Mouse (Mus musculus) embryonic fibroblast, embryonic 13.5 days (primary cell): ENCODE measurements around the gene Hba-x.

Source experiments
- CTCF ChIP-seq: IDR thresholded peaks from 2 replicates; pipeline ENCODE4 v1.5.1; 2011; ENCODE audit warnings: mild to moderate bottlenecking, control low read depth, low read length, moderate library complexity, borderline replicate concordance; ENCODE audit not compliant: insufficient read depth
- POLR2A ChIP-seq: IDR thresholded peaks from 2 replicates; pipeline ENCODE4 v1.6.1; 2011; ENCODE audit warnings: low read depth, mild to moderate bottlenecking, control low read depth, low read length, moderate library complexity

DNA sequence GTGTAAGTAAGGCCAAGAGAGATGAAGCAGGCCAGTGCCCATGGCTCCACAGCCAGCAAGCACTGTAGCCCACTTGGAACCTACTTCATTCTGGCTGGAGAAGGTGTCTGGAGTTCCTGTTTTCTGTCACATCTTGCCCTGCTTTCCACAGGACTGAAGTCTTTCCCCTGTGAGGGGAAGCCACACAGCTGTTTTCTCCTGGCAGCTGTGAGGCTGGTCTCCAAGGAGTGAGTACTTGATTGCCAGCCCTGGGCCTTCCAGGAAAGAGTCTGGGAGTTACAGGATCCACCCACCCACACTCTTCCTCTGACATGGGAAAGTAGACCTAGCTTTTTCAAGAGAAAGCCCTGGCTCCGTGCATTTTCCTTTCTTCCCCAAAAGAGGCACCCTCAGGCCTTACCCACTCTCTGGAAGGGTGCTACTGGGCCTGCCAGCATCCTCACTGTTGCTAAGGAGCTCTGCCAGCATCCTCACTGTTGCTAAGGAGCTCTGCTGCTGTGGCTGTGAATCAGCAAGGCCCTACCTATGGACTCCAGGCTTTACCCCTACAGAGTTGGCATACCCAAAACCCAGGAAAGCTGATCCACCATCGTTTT, 26.7 kb downstream of the Hba-x start:
- TF ChIP-seq CTCF (no peak), POLR2A (no peak)
